Mouse (Mus musculus) heart, adult 2 months (tissue): ENCODE data around the gene Efcab8. TPM values are rescaled to one million over a fixed set of nuclear protein-coding genes. Genes with fewer than 3 reads are reported as not detected.

Source experiments
- DNase-seq, 2 experiments: peaks; one replicate each; pipeline ENCODE4 v3.0.0; 2021
- H3K27ac ChIP-seq: fragments of 200-600 bp; 2 replicates; pipeline ENCODE4 v1.8.1; 2022
- H3K27me3 ChIP-seq: fragments of 200-500 bp; 2 replicates; pipeline ENCODE4 v1.6.1; 2012; ENCODE audit warnings: mild to moderate bottlenecking, low read length, inconsistent platforms, mixed read lengths; ENCODE audit not compliant: control insufficient read depth, insufficient read depth
- H3K36me3 ChIP-seq: fragments of 200-500 bp; 2 replicates; pipeline ENCODE4 v1.6.1; 2012; ENCODE audit warnings: low read length, inconsistent platforms; ENCODE audit not compliant: control insufficient read depth, insufficient read depth
- H3K4me1 ChIP-seq: fragments of 200-500 bp; 2 replicates; pipeline ENCODE4 v1.6.1; 2011; ENCODE audit warnings: low read length; ENCODE audit not compliant: control insufficient read depth, insufficient read depth
- H3K4me3 ChIP-seq: fragments of 200-600 bp; 2 replicates; pipeline ENCODE4 v1.8.1; 2022
- H3K79me2 ChIP-seq: fragments of 200-500 bp; replicated peaks from 2 replicates; pipeline ENCODE4 v1.6.1; 2012; ENCODE audit warnings: mild to moderate bottlenecking, inconsistent platforms, low read length, moderate library complexity, mixed read lengths; ENCODE audit not compliant: control insufficient read depth, insufficient read depth
- H3K9ac ChIP-seq: fragments of 200-500 bp; 2 replicates; pipeline ENCODE4 v1.6.1; 2012; ENCODE audit warnings: low read depth, mild to moderate bottlenecking, control low read depth, inconsistent platforms, low read length, mixed read lengths
- CTCF ChIP-seq: fragments of 200-600 bp; IDR thresholded peaks from 2 replicates; pipeline ENCODE4 v1.8.1; 2022; ENCODE audit warnings: antibody characterized with exemption, mild to moderate bottlenecking, moderate library complexity
- EP300 ChIP-seq: fragments of 200-500 bp; IDR thresholded peaks from 2 replicates; pipeline ENCODE4 v1.6.1; 2011; ENCODE audit warnings: low read depth, low read length, control low read depth; ENCODE audit not compliant: insufficient read depth
- POLR2A ChIP-seq: fragments of 200-500 bp; IDR thresholded peaks from 2 replicates; pipeline ENCODE4 v1.6.1; 2011; ENCODE audit warnings: mild to moderate bottlenecking, low read depth, low read length, control low read depth; ENCODE audit not compliant: insufficient read depth
- WGBS: fragments of 180-500 bp; shearing (Covaris S2); methylation state at CpG from one replicate; pipeline ENCODE4 v1.1.7; 2018; 5-methylcytosine and 5-hydroxymethylcytosine counted together
- intact Hi-C: fragments of 180-260 bp; cut with DNase I; formaldehyde crosslinking; loops from one replicate; pipeline ENCODE4 v1.15.1; 2025
- polyA plus RNA-seq: library from polyadenylated mRNA; depleted of rRNA; stranded (reverse); fragments of >200 nt; gene quantifications from 2 replicates; pipeline ENCODE4 v1.2.3, GENCODE M21; 2012; rRNA removed
- total RNA-seq, 2 experiments: library from RNA; stranded (reverse); gene quantifications; 2 replicates each; pipeline ENCODE4 v1.2.3; 2021

Efcab8 gene
- total and polyA plus RNA-seq, 3 experiments: 0.10 TPM; not detected in 2

DNA sequence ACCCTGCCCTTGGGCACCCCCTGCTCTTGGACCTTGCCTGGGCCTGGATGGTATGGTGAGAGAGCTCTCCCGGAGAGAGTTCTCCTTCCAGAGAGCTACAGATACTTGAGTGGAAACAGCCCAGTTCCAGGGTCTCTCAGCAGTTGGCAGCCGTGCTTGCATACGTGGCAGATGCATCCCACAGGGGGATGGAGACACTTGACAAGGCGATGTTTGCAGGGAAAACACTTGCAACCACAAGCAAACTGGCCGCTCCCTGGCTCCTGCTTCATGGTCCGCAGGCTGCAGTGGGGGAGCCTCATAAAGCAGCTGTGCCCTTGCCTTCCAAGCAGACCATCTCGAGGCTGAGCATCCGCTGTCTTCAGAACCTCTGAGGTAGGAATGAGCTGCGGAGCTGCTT is 95.0 kb downstream of the Efcab8 start, which contains the start of gene Bpifb2:
TSS of gene Bpifb2 (plus strand) at position 301 of the 400 bp plus-strand sequence.
- Histone ChIP-seq H3K27me3 (no peaks in the 10 kb centered on the region), H3K9ac (no peak within 1 kb of the TSS), H3K36me3 (no peaks in the 10 kb centered on the region), H3K27ac (no peak within 1 kb of the TSS), H3K4me3 (no peak within 1 kb of the TSS), H3K4me1 (no peaks in the 10 kb centered on the region), H3K79me2 (no peaks in the 10 kb centered on the region)
- TF ChIP-seq EP300: no peak
- TF ChIP-seq POLR2A: no peak
- TF ChIP-seq CTCF: no peak
- DNase-seq: no peak
- 62% methylated on average over 9 of the region's 9 CpGs for WGBS
- intact Hi-C loops: no loop called here

Other genes starting within 250 kb of the Efcab8 start
- gene Nol4l, start 250.0 kb upstream of the Efcab8 start, total RNA-seq: 1 to 10 TPM; 3.5 to 4.4 TPM
- gene Nol4l, start 250.0 kb upstream of the Efcab8 start, polyA plus RNA-seq: 3.9 and 4.0 TPM in 2 replicates
- 10 to 100 TPM; 12.3 to 13.2 TPM for gene Commd7, start 147.2 kb upstream of the Efcab8 start, total RNA-seq
- gene Commd7, start 147.2 kb upstream of the Efcab8 start, polyA plus RNA-seq: 11.2 and 12.4 TPM in 2 replicates
- 1 to 10 TPM; 1.0 to 1.6 TPM for gene Dnmt3b, start 130.5 kb upstream of the Efcab8 start, total RNA-seq
- gene Dnmt3b, start 130.5 kb upstream of the Efcab8 start, polyA plus RNA-seq: 0.84 and 1.8 TPM in 2 replicates
- not detected for gene Dnmt3c, start 83.3 kb upstream of the Efcab8 start, total RNA-seq
- gene Dnmt3c, start 83.3 kb upstream of the Efcab8 start, polyA plus RNA-seq: not detected in 2 replicates
- 10 to 100 TPM; 49.6 to 50.4 TPM for gene Mapre1, start 38.7 kb upstream of the Efcab8 start, total RNA-seq
- 7.0 and 14.7 TPM in 2 replicates for gene Mapre1, start 38.7 kb upstream of the Efcab8 start, polyA plus RNA-seq
- gene Sun5, start 91.2 kb downstream of the Efcab8 start, total RNA-seq: not detected
- gene Sun5, start 91.2 kb downstream of the Efcab8 start, polyA plus RNA-seq: not detected in 2 replicates
- not detected for gene Bpifb2, start 95.1 kb downstream of the Efcab8 start, total RNA-seq
- gene Bpifb2, start 95.1 kb downstream of the Efcab8 start, polyA plus RNA-seq: not detected in 2 replicates
- not detected for gene Bpifb6, start 120.5 kb downstream of the Efcab8 start, total RNA-seq
- gene Bpifb6, start 120.5 kb downstream of the Efcab8 start, polyA plus RNA-seq: not detected in 2 replicates
- not detected for gene Bpifb3, start 138.3 kb downstream of the Efcab8 start, total RNA-seq
- not detected in 2 replicates for gene Bpifb3, start 138.3 kb downstream of the Efcab8 start, polyA plus RNA-seq
- gene Bpifb4, start 158.3 kb downstream of the Efcab8 start, total RNA-seq: not detected
- not detected in 2 replicates for gene Bpifb4, start 158.3 kb downstream of the Efcab8 start, polyA plus RNA-seq
- not detected for gene Bpifa6, start 195.0 kb downstream of the Efcab8 start, total RNA-seq
- gene Bpifa6, start 195.0 kb downstream of the Efcab8 start, polyA plus RNA-seq: 0.06 TPM in 1 of 2 replicates, not detected in the other
- not detected for gene Bpifa2, start 228.3 kb downstream of the Efcab8 start, total RNA-seq
- gene Bpifa2, start 228.3 kb downstream of the Efcab8 start, polyA plus RNA-seq: not detected in 2 replicates